Mouse (Mus musculus): ENCODE data around the gene Gjb3.

Gjb3 gene

GRCm38 (mm10) chr4:127334870-127335504 lies 4.3 kb upstream of the Gjb3 start:
- no peak for DNase-seq

DNA sequence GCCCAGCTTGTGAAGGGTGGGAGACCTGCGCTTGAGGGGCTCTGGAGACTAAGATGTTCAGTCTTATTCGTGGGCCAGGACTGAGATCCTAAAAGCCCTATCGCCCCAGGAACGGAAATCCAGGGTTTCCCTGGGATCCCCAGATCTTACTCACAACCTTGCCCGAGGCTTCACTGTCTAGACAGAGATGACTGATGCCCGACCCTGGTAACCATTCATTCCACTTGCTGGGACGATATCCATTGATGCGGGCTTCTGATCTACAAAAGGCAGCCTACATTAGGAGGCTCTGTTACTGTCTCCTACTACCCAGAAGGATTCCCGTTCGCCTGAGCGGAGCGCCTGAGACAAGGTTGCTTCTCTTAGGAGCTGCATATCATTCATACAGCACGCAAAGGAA lies 527 bp upstream of the Gjb3 start:
- no peak for DNase-seq

- DNase-seq: no peak
Measured at GRCm38 (mm10) chr4:127329751-127330150, 893 bp downstream of the Gjb3 start.

GRCm38 (mm10) chr4:127329046-127329445 lies 1.6 kb downstream of the Gjb3 start:
- DNase-seq: no peak

DNA sequence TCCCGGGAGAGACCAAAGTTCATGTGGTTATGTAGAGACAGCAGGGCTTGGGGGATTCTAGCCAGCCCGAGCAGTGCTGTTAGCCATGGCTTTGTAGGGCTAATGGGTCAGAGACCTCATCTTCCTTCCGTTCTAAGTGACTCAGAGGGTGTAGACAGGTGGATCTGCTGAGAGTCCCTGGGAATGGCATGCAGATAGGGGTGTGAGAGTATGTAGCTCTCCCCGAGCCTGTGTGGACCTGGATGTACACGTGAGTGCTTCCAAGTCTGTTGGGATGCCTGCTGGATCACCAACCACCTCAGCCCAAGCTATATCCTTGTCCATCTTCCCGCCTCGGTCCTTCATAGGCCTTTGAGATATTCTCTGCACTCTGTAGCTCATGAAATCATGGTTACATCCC lies 2.3 kb downstream of the Gjb3 start:
- no peak for DNase-seq

DNA sequence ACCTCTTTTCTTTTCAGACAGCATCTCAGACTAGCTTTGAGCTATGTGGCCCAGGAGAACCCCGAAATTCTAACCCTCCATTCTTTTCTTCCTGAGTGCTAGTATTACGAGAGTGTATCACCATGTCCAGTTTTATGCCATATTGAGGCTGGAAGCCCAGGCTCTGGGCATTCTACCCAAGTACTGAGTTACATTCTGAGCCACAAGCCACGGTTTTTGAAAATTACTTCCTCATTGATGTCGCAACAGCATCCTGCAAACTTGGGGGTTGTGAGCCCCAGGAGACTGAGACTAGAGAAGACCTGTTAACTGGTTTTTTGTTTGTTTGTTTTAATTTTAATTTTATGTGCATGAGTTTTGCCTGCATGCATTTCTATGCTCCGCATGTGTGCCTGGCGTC lies 2.9 kb downstream of the Gjb3 start:
- no peak for DNase-seq

DNA sequence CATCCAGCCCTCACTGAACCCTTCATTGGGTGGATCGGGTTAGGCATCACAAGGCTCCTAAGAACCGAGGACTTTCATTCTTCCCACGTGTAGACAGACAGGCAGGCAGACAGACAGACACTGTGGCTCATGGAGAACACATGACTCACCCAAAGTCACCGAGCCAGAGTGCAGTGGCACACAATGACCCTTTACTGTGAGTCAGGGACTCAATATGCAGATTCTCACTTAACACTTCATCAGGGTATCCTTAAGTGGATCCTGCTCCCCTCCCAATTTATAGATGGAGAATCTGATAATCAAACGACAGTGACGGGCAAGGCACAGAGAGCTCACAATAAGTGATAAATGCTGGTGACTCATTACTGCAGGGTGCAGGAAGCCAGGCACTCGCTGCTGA lies 3.4 kb downstream of the Gjb3 start:
- DNase-seq: no peak

GRCm38 (mm10) chr4:127325276-127325675 lies 5.4 kb downstream of the Gjb3 start:
- DNase-seq: peak; percentile 17

GRCm38 (mm10) chr4:127324759-127325158 lies 5.9 kb downstream of the Gjb3 start:
- DNase-seq: peak; percentile 73

- peak; percentile 54 for DNase-seq
Measured at GRCm38 (mm10) chr4:127324296-127324695, 6.3 kb downstream of the Gjb3 start.

DNA sequence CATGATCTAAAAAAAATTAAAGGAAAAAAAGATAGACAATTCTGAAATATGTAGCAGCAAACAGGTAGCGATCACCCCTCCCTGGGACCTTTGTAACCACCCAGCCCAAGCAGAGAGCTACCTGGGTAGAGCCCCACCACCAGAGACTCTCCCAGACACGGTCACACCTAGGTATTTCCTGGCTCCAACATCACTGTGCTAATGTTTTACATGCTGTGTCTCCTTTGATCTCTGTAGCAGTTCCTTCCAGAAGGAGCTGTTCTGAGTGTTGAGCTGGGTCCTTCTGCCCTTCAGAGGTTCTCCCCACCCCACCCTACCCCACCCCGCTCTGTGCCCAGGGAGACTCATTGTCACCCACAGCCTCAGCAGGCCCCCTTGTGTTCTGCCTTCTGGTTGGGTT lies 7.0 kb downstream of the Gjb3 start:
- no peak for DNase-seq

DNA sequence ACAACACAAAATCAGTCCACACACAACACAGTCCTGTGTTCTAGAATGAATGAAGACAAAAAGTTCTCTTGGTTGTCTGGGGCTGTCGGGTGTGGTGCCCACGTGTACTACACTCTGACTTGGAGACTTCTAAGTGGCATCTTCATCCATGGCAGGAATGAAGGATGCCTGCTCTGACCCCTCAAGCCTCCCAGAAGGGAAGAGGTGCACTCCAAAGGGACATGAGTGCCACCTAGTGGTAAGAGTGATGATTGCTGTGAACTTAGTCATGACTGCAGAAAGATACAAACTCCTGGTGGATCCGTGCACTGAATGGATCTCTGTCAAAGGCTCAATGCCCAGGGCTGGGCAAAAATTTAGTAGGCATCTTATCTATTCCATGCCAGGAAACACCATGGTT lies 11.0 kb downstream of the Gjb3 start:
- DNase-seq: peak; percentile 61

GRCm38 (mm10) chr4:127317143-127317542 lies 13.5 kb downstream of the Gjb3 start:
- DNase-seq: no peak

- no peak for DNase-seq
Measured at GRCm38 (mm10) chr4:127315753-127316152, 14.9 kb downstream of the Gjb3 start.

DNA sequence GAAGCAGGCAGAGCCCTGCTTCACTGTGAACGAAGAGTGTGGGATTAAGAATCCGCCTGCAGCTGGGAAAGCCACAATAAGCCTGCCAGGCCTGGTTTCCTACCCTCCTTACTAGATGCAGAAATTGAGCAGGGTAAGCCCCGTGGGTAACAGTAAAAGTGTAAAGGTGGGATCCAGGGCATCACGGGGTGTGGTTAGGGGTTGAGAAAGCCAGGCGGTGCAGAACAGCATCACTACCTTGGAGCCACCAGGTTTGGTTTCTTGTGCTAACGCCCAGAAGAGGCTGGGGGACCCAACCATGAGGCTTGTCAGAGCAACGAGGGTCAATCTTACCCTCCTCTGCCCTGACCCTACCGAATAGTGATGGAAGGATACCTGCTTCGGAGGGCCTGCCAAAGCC lies 16.1 kb downstream of the Gjb3 start:
- no peak for DNase-seq

DNA sequence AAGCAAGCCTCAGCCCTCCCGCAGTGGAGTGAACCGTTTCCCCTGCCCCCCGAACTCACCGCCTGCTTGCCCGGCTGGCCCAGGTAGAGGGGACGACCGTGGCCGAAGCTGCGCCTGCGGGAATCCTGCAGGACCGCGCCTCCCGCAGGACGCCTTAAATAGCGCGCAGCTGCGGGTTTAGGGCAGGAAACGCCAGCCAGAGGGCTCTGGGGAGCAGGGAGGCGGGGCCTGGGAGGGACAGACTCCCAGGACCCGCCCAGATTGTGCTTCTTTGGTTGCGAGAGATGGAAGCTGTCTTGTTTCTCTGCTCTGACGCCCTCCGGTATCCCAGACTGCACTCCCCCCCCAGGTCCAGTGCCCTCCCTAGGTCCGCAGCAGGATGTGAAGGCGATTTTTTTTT lies 16.8 kb downstream of the Gjb3 start, which contains the start of gene Gja4:
TSS of gene Gja4 (minus strand) at position 179 of the 400 bp plus-strand sequence.
- peak; percentile 79 for DNase-seq

DNA sequence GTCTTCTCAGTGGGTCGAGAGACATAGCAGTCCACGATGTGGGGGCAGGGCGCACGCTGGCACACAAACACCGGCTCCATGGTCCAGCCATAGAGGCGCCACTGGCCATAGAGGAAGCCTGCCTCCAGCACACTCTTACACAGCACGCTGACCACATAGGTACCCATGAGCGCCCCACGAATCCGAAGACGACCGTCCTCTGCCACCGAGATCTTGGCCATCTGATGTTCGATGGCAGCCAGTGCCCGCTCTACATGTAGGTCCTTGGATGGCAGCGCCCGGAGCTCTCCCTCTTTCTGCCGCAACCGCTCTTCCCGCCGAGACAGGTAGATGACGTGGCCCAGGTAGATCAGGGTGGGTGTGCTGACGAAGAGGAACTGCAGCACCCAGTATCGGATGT lies 18.3 kb downstream of the Gjb3 start:
- no peak for DNase-seq

- DNase-seq: no peak
Measured at GRCm38 (mm10) chr4:127311561-127311960, 19.1 kb downstream of the Gjb3 start.

DNA sequence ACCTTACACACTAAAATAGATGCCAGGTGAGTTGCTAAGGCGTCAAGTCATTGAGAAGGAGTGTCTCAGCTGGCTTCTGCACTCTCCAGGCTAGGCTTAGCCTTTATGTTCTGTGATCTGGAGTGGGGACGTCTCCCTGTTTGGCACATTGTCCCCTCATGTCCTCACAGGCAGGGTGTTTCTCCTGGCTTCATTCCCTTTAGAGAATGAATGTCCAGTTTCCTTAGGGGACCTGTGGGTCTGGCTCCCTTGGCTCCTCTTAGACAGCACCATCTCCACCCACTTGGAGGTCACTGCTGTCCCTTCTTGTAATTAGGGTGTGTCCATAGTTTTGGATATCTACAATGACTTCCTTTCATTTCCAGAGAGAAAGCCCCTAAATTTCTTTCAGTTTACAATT lies 23.7 kb downstream of the Gjb3 start:
- DNase-seq: no peak

DNA sequence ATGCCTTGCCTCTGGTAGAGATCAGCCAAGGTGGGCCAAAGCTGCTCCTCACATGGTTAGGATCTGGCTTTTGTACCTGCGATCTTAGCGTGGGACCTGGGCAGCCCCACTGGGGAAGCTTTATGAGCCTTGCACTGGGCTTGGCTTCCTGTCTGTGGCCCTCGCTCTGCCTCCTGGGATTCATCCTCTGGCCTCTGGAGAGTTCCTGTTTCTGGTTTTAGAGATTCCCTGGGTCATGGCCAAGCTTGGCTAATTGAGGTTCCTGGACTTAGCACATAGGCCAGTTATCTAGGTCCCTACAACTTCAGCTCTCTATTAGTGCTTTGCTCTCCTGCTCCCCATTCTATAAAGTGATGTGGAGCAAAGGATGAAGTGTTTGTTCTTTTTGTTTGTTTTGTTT lies 26.8 kb downstream of the Gjb3 start:
- DNase-seq: peak; percentile 27

DNA sequence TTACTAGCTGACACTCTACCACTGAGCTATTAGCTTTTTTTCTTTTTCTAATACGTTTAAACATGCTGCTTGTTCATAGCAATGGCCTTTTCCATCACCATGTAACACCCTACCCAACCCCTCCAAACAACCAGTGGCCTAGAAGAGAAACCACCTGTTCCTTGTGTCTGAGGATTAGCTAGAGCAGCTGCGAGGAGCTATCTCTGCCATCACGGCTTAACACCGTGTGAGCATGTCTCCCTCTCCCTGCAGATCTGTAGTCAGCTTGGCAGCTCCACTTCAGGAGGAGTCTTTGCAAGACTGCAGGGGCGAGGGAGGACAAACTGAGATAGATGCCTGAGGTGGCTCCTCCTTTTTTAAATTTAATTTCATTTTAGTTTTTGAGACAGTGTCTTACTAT lies 30.1 kb downstream of the Gjb3 start:
- no peak for DNase-seq

GRCm38 (mm10) chr4:127292631-127293030 lies 38.0 kb downstream of the Gjb3 start:
- no peak for DNase-seq

DNA sequence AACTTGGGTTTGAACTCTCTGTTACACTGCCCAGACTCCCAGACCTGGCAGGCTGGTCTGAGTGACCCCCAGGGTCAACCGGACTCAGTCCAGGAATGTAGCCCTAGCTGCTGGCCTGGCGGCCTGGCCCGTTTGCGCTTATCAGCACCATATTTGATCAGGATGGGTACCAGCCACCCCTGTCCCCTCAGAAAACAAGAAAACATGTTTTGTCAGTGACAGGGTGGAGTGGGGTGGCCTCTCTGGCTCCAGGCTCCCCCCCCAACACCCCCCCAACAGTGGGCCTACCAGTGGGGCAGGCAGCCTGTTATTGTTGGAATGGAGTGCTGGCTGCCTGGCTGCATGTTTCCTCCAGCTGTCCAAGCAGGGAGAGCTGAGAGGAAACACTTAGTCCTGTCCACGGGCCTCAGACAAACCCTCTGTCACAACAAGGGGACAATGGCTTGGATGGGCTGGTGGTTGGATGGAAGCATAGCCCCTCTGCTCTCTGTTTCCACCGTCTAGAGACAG lies 41.5 kb downstream of the Gjb3 start:
- peak; percentile 34 for DNase-seq

- no peak for DNase-seq
Measured at GRCm38 (mm10) chr4:127286907-127287306, 43.7 kb downstream of the Gjb3 start.

DNA sequence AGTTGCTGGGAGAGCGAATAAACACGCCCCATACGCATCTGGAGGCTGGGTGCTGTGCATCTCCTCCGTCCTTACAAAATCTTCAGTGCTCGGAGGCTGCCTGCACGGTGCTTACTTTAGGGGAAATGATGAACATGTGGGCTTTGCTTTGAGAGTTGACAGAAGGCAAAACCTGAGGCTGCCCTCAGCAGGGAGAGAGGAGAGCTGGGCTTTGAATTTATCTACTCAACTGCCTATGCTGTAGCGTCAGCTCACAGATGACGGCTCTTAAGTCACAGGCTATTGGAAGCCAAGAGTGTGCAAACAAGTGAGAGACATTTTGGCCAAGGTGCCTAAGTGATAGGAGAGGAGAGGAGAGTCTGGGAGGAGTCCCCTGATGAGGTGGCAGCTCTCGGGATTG lies 51.4 kb downstream of the Gjb3 start:
- no peak for DNase-seq
